Mouse (Mus musculus): ENCODE data around the gene Rassf2. TPM values are rescaled to one million over a fixed set of nuclear protein-coding genes. Genes with fewer than 3 reads are reported as not detected.

Rassf2 gene
- 10 to 100 TPM; 59.8 to 83.1 TPM for polyA plus RNA-seq (2017; shearing (Covaris generic))

- peak; percentile 74 for ATAC-seq
Measured at GRCm38 (mm10) chr2:132029646-132030417, at the start of gene Rassf2. Gene Rassf2, minus strand, starts transcription at chr2:132030258.

GRCm38 (mm10) chr2:132079139-132079538, 49.1 kb upstream of the Rassf2 start:
- ATAC-seq = no peak

GRCm38 (mm10) chr2:132073052-132073451, 43.0 kb upstream of the Rassf2 start:
- ATAC-seq = no peak

- no peak for ATAC-seq
Measured at GRCm38 (mm10) chr2:132069985-132070735, 40.1 kb upstream of the Rassf2 start.

DNA sequence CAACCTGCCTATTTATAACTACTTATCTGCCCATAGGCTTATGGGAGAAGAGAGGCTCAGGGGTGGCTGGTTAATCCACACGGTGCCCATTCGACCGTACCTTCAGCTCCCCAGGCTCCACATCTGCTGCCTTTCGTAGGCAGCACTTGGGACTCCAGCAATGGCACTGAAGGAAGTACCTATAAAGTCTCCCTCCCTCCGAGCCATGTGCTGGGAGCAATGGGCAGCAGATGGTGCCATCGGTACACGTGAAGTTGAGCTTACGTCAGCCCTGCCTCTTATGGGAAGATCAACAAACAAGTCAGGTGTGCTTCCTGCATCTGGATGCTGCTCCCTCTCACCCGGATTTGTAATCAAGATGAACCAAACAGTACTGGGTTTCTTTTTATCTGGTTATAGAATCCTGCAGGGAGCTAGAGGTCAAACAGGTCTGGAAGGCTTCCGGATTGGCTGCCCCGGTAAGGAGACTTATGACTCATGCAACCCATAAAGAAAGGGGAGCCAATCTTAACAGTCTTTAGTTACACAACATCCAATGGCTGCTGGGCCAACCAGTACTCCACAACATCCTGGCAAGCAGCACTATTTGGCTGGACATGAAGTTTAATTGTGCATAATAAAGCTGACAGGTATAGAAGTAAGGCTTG, 34.2 kb upstream of the Rassf2 start:
- ATAC-seq = no peak

DNA sequence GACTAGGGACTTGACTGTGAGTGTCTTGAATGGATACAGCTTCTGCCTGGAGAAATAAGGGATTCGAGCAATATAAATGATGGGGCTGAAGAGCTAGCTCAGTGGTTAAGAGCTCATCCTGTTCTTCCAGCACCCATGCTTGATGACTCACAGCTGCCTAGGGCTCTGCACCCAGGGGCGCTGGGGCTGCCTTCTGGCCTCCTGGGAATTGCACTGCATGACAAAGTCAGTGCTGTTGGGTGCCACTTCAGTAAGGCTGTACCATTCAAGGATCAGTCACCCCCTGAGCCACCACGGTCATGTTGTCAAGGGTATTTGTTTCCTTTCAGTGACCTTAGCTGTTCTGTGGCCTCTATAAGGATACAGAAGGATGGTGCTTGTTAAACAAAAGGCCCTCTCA, 33.7 kb upstream of the Rassf2 start:
- ATAC-seq = no peak

- no peak for ATAC-seq
Measured at GRCm38 (mm10) chr2:132061884-132062283, 31.8 kb upstream of the Rassf2 start.

DNA sequence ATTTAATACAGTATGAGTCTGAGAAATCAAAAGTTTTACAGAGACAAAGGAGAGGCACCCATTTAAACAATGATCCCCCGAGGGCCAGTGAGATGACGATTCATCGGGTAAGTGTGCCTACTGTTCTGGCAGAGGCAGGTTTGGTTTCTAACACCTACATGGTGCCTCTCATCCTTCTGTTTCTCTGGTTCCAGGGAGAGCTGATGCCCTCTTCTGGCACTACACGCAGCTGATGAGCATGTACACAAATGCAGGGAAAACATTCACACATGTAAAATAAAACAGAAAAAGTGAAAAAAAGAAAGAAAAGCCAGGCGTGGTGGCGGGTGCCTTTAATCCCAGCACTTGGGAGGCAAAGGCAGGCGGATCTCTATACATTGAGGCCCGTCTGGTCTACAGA, 29.9 kb upstream of the Rassf2 start:
- peak; percentile 32 for ATAC-seq

DNA sequence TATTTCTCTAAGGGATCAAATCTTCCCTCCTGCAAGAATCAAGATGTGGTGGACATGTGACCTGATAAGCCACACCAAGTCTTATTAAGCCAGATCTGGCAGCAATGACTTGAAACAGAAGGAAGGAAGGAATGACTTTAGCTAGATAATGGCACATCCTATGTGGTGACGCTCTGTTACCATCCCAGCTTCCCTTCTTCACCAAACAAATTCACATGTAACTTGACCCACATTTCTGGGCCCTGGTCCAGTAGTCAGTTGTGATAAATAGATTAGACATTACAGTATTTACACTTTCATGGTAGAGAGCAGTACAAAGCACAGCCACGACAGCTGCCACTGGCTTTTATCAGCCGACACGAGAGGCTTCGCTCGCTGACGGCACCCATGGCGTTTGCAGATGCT, 25.3 kb upstream of the Rassf2 start:
- no peak for ATAC-seq

- no peak for ATAC-seq
Measured at GRCm38 (mm10) chr2:132053824-132054223, 23.8 kb upstream of the Rassf2 start.

DNA sequence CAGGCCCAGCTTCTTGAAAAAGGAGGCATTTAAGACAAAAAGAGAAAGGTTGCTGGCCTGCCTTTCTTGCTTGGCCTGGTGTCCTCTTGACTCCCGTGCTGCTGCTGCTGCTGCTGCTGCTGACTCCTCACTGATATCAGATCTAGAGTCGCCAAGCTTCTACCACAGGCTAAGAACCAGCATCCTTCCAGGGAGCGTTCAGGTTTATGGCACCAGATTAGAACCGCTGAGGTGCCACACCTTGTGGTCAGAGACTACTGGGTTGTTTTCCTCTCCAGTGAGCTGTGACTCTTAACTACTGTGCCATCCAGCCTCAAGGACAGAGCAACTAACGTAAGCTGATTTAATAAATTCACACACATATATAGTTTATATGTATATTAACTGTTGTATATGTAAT, 21.7 kb upstream of the Rassf2 start:
- peak; percentile 63 for ATAC-seq

GRCm38 (mm10) chr2:132049921-132050320, 19.9 kb upstream of the Rassf2 start:
- ATAC-seq = no peak

- no peak for ATAC-seq
Measured at GRCm38 (mm10) chr2:132049491-132049890, 19.4 kb upstream of the Rassf2 start.

DNA sequence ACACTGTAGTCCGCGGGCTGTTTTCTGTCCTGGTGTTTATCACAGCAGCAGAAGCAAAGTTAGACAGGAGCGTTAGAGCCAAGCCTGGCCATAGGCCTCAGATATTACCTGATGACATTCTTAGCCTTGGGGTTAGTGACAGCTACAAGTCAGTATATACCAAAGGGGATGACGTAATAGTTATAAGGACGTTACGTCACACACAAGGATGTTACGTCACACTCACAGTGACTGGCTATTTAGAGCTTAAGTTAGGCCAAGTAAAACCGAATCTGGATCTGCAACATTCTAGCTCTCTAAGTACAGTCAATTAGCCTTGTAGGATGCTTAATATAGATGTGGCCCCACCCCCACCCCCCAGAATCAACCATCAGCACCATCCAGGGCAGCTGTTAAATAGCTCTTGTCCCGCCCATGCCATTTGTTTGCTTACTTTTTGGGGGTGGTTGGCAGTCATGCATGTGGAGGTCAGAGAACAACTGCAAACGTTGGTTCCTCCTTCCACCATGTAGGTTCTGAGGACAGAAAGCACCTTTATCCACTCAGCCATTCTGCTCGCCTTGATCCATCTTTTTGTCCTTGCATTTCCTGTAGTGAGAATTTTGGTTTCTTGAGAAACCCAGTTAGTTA, 18.2 kb upstream of the Rassf2 start:
- ATAC-seq = no peak

DNA sequence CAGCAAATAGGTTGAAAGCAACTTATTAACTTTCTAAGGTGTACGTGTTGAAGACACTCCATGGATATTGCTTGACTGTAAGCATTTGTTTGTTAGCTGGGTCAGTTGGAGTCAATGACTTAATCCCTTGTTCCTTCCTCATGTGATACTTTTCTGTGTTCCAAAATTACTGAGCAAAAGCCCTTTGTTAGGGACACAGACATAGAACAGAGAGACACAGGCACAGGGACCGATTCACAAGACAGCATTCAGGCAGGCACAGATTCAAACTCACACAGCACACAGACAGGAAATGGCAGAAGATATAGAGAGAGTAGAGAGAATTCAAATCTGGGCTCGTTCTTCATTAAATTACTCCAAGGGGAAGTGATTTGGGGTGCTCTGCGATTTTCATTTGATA, 17.3 kb upstream of the Rassf2 start:
- ATAC-seq = no peak

DNA sequence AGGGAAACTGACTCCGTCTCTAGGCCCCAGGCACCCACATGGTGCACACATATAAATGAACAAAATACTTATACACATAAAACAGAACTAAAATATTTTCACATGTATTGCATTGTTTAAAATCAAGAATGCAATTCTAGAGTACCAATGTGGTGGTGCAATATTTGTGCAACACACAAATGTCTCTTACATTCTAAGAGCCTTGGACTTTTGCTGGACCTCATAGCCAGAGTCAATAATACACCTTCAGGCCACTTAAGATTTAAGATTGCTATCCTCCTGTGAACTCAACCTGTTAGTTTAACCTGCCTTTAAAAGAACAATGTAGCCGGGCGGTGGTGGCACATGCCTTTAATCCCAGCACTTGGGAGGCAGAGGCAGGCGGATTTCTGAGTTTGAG, 16.6 kb upstream of the Rassf2 start:
- no peak for ATAC-seq

- no peak for ATAC-seq
Measured at GRCm38 (mm10) chr2:132044320-132045274, 14.5 kb upstream of the Rassf2 start.

DNA sequence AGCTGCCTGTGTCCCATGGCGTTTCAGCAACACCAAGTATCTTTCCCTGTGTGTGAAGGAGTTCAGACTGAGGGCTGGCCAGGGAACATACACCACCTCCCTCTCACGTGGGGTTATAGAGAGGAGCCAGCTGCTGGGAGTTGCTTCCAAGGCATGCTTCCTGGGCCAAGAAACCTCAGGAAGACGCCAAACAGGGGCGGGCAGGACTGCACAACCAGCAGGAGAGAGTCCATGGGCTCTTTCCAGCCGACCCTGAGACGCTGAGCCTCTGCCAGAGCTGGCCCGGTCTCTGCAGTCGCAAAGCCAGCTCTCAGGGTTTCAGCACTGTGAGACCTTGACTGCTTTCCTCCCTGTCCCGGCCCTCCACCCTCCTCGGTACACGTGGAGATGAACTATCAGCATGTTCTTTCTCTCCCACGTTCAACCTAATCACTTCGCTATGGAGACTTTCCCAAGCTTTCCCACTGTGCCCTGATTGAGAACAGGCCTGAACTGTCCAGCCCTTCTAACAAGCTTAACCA, 13.1 kb upstream of the Rassf2 start:
- ATAC-seq = no peak

DNA sequence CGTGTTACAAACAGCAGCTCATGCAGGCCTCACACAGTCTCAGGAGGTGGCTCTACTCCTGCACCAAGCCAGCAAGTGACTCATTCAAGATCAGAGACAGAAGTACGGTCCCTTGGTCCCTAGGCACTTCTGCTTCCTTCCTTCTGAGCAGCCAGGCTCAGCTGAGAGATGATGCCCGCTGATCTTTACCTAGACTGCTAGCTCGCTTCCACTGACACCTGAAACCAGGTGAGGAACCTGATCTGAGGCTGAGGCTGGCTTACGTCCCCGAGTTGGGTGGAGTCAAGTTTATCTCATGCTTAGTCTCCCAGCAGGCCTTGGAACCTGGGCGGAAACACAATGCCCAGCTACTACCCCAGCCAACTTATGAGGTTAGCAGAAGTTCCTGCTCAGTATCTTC, 9.8 kb upstream of the Rassf2 start:
- ATAC-seq = peak; percentile 62

DNA sequence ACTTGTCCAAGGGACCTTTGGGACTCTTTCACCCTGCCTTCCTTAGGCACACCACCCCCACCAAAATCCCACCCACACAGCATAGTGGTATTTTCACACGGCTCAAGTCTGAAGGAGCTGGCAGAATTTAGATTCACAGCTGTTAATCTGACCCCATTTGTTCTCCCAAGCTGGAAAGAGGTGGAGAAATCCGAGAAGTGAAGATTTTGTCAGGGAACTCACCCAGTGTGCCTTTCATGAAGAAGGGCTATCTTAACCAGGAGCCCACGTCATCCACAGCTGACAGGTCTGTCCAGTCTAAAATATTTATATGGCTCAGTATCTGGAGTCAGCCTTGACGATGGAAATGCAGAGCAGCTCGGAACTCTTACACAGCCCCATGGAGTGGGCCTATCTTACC, 6.3 kb upstream of the Rassf2 start:
- no peak for ATAC-seq

- peak; percentile 85 for ATAC-seq
Measured at GRCm38 (mm10) chr2:132035470-132035835, 5.4 kb upstream of the Rassf2 start.
